Mouse (Mus musculus) thymus, postnatal 0 days (tissue): ENCODE results near the gene Pold2. TPM values are rescaled to one million over a fixed set of nuclear protein-coding genes. Genes with fewer than 3 reads are reported as not detected.

ENCODE experiments used
- DNase-seq: peaks from one replicate; pipeline ENCODE4 v3.0.0-alpha.2; 2015; ENCODE audit warnings: low spot score
- polyA plus RNA-seq: library from polyadenylated mRNA; unstranded; fragments of >200 nt; fragmentation: Nextera tagmentation; extraction: Ambion mirVana; gene quantifications from 2 replicates; pipeline ENCODE4 v1.2.1, GENCODE M21; 2015

Gene Pold2
- polyA plus RNA-seq, 1 experiment from 2014 or later = 97.0 TPM

- DNase-seq = no peak
Measured at GRCm38 (mm10) chr11:5859883-5860550, 18.1 kb downstream of the Pold2 start.

DNA sequence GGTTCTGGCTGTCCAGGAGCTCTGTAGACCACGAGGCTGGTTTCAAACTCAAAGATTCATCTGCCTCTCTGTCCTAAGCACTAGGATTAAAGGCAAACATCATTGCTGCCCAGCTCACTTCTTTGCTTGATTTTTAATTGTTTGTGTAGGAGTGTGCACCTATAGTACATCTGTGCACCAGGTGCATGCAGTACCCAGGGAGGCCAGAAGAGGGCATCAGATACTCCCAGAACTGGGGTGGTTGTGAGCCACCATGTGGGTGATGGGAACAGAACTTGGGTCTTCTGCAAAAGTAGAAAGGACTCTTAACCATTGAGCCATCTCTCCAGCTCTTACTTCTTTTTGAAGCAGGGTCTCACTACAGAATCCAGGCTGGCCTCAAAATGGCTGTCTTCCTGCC, 19.4 kb downstream of the Pold2 start:
- DNase-seq = no peak

DNA sequence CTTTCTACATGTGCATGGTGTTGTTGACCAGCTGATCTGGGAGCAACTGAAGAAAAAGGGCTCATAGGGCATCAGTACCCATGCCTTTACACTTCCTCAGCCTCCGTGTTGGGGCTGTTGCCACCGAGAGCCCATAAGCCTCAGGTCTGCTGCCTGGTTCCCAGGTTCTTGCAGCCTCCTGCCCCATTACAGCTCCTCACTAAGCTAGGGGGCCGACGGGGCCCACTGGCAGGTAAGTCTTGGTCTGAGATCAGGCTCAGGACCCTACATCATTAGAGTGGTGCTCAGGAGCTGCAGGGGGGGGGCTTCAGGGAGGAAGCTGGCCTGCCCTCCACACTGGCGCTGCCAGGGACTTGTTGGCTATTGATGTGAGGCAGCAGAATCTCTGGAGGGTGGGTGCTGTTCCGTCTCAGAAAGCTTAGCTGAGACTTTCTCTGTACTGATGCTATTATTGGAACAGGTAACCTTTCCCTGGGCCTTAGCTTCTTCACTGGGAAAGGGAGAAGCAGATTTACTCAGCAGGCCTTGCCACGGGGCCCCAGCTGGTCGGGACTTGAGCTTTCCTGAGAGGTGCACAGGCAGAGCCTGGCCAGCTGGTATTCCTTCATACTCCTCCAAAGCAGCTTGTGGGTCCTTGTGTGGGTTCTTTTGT, 21.5 kb downstream of the Pold2 start:
- DNase-seq = no peak

- no peak for DNase-seq
Measured at GRCm38 (mm10) chr11:5855902-5856301, 22.2 kb downstream of the Pold2 start.

DNA sequence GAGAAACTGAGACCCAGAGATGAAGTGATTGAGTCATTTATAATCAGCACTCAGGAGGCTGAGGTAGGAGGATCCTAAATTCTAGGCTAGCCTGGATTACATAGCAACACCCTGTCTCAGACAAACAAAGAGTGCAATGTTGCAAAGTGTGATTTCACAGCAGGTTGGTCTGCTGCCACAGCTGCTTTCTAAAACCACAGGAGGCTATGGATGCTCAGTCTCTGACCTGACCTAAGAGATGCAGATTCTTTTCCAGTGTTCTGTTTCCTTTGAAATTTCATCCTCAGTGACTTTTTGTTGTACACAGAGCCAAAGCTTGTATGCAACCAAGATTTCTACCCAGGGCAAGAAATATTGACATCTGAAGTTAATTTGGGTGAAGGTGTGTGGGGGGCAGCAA, 22.6 kb downstream of the Pold2 start:
- DNase-seq = no peak

GRCm38 (mm10) chr11:5852314-5852713, 25.8 kb downstream of the Pold2 start:
- DNase-seq = no peak

GRCm38 (mm10) chr11:5851021-5851736, 26.9 kb downstream of the Pold2 start:
- DNase-seq = peak; percentile 85

- peak; percentile 67 for DNase-seq
Measured at GRCm38 (mm10) chr11:5850452-5850851, 27.6 kb downstream of the Pold2 start.

DNA sequence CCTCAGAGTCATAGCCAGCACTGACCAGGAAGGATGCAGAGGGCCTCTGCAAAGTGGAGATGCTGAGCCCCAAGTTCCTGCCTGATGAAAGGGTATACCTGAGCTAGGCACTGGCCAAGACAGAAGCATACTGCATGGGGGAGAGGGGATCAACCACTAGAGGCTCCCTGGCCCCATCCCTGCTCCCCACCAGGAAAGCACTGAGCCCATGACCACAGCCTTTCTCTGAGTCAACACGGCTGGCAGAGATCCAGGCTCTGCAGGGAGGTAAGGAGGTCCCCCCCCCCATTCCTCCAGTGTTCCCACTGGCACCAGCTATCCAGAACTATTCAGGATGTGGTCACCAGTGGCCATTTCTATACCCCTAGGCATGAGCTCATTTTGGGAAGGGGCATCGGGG, 28.8 kb downstream of the Pold2 start:
- DNase-seq = no peak

DNA sequence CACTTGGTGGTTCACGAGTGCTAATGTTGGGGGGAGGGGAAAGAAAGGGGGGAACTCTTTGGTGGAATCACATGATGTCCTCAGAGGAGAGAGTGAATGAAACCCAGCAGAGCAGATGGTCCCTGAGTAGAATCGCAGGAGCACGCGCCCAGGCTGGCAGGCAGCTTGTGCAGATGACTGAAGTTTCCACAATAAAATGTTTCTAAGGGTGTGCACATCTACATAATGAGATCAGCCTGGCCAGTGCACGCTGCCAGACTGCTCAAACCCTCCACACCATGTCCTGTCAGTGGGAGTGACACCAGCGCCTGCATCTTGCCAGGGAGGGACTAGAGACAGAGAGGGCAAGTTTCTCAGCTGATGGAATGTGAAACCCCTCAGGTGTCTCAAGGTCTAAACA, 29.4 kb downstream of the Pold2 start:
- DNase-seq = peak; percentile 34

- no peak for DNase-seq
Measured at GRCm38 (mm10) chr11:5846639-5847345, 31.3 kb downstream of the Pold2 start.

- no peak for DNase-seq
Measured at GRCm38 (mm10) chr11:5843131-5843530, 35.0 kb downstream of the Pold2 start.

DNA sequence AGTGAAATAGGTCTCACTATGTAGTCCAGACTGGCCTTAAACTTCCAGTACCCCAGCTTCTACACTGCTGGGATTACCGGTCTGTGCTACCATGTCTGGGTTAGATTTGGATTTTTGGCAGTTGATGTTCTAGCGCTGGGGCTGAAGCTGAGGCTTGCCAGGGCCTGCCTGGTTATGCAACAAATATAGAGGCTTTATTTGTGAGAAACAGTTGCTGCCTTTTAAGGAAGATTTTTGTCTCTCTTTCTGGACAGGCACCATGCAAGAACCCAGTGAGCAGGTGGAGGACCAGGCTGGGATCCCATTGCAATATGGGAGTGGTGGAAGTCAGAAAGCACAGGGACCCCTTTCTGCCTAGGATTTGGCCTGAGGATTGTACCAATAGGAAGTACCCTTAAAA, 36.3 kb downstream of the Pold2 start:
- no peak for DNase-seq

DNA sequence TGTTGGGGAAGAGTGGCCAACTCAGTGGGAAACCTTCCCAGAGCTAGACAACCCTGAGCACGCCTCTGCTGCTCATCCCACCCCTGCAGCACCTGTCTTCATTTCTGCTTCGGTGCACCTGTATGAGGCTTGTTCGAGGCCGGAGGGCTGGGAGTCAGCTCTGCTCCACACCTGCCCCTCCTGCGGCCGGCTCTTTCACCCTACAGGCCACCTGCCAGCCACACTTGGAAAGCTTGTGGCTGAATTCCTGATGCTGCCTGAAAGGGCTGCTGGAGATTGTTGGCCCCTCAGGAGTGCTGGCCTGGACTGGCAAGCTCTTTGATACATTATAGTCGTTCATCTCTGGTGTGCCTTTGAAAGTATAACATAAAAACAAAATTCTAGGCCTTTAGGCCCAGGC, 37.7 kb downstream of the Pold2 start:
- no peak for DNase-seq

DNA sequence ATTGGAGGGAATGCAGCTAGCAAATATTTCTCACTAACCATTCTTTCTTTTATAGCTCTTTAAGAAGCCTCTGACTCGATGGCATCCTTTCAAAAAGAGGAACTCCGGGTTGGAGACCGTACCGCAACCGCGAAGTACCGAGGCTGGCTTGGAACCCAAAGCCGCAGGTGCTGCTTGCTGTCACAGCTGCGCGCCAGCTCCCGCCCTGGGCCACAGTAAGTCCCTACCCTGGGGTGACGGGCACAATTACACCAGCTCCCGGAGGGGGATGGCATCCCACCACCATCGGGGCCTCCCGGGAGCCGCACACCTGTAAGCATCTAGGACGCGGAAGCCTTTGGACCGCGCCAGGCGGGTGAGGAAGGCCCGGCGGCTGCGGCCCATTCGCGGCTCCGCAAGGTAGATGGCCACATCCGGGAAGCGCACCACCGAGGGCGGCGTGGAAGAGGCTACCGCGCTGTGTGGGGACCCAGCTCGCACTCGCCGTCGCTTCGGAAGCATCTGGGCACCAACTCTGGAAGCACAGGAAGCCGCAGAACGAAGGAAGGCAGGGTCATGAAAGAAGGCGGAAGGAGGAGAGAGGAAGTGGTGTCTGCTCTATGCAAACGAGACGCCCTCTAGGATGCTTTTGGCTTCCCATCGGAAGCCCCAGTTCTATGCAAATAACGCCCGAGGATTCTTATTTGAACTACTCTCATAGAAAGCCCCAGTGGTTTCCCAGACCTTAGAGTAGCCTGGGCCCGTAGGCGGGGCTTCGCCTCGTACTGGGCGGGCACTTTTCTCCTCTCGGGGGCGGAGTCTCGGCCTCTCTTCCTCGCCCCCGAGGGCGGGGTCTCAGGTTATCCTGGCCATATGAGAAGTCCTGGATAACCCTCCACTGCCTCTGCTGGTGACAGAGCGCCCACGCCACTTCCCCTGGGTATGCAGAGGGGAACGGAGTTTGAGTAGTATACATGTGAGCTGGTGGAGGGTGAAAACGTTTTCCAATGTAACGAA, 40.5 kb downstream of the Pold2 start, which contains the start of gene Polm:
TSS of gene Polm (minus strand) at position 766 of the 996 bp plus-strand sequence.
- peak; percentile 91 for DNase-seq

- DNase-seq = no peak
Measured at GRCm38 (mm10) chr11:5836126-5836525, 42.0 kb downstream of the Pold2 start.

- no peak for DNase-seq
Measured at GRCm38 (mm10) chr11:5835057-5835456, 43.0 kb downstream of the Pold2 start.

GRCm38 (mm10) chr11:5834506-5834905, 43.6 kb downstream of the Pold2 start:
- no peak for DNase-seq

DNA sequence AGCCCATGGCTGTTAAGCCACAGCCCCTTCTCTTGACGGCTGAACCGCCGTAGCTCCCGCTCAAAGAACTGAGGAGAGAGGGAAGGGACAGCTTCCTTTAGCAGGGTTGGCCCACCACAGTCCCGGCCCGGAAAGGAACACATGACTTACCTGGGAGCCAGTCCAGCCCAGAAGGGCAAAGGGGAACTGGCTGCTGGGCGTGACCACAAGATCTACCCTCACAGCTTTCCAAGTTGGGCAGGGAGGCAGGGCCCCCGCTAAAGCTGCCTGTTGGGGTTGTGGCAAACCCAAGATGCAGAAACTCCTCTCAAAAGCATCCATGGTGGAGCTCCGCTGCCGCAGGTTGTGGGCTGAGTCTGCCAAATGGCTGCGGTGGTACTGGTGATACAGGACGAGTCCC, 48.8 kb downstream of the Pold2 start:
- DNase-seq = no peak

- DNase-seq = no peak
Measured at GRCm38 (mm10) chr11:5828509-5829191, 49.4 kb downstream of the Pold2 start.
